Mouse (Mus musculus): ENCODE measurements around the gene Sctr.

GRCm38 (mm10) chr1:120019428-120019827, 12.7 kb downstream of the Sctr start:
- TF ChIP-seq CTCF (IDR thresholded peaks at IDR 0.05; ENCODE audit: borderline replicate concordance, extremely low read depth, insufficient read depth, insufficient read length) (no peak), POLR2A (IDR thresholded peaks at IDR 0.05; ENCODE audit: borderline replicate concordance, extremely low read depth, insufficient read depth, insufficient read length, poor library complexity, severe bottlenecking) (no peak)
